Comparison of ENCODE assay signal across 35 mouse cellular contexts in the genomic region with DNA sequence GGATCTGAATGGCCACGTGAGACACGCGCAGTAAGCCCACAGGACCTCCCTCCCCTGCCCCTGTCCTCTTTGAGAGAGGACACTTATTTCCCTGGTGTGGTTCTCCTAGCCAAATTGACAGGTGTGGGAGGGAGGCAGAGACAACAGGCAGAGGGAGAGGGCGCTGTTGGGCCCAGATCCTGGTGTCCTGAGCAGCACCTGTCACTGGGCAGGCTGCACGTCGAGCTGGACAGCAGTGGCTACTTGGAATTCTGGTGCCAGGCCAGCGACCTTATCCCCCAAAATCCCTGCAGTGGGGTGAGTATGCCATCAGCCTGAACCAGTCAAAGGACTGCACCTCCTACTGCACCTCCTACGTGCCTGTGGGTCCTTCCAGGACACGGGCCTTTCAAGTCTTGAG. TPM values are rescaled to one million over a fixed set of nuclear protein-coding genes. Genes with fewer than 3 reads are reported as not detected.
DNase-seq lines count a peak whose midpoint lies in the region; ATAC-seq and TF ChIP-seq lines count a peak whose summit lies in the region.
"Had no signal": no experiment of that assay in that cellular context is flagged by ENCODE, and none has a peak within 500 bp of the region (broad histone marks: within the 10 kb centered on the region; RNA-seq: fewer than 3 reads in every experiment).

No protein-coding gene starts in this region.

- no peaks in the 10 kb centered on the region for H3K9me3 ChIP-seq in ES-Bruce4 (replicated peaks; ENCODE audit: control insufficient read depth, insufficient read depth, low read length, poor library complexity, severe bottlenecking)
- H3K9me3 ChIP-seq: embryonic facial prominence, embryonic 12.5 days; embryonic facial prominence, embryonic 15.5 days; hindbrain, embryonic 12.5 days; hindbrain, embryonic 15.5 days had no signal

- no peak overlapping the region for H3K9ac ChIP-seq in liver, adult 2 months (ENCODE audit: low read depth, low read length)
- no peak overlapping the region for H3K9ac ChIP-seq in ES-Bruce4 (ENCODE audit: low read depth, poor library complexity, severe bottlenecking)
- H3K9ac ChIP-seq: embryonic facial prominence, embryonic 12.5 days; embryonic facial prominence, embryonic 15.5 days; forebrain, postnatal 0 days; hindbrain, embryonic 12.5 days; hindbrain, embryonic 15.5 days had no signal

- no peaks in the 10 kb centered on the region for H3K79me2 ChIP-seq in liver, adult 2 months (ENCODE audit: control insufficient read depth, insufficient read depth, low read length)

- 41% methylated on average over 9 of the region's 9 CpGs for WGBS in liver, adult 2 months

- H3K27me3 ChIP-seq in liver, adult 2 months (ENCODE audit: control insufficient read depth, insufficient read depth, low read length): no peaks in the 10 kb centered on the region
- H3K27me3 ChIP-seq in ES-Bruce4 (ENCODE audit: control insufficient read depth, insufficient read depth, low read length, poor library complexity, severe bottlenecking): no peaks in the 10 kb centered on the region
- H3K27me3 ChIP-seq: embryonic facial prominence, embryonic 12.5 days; embryonic facial prominence, embryonic 15.5 days; hindbrain, embryonic 12.5 days; hindbrain, embryonic 15.5 days had no signal

- H3K4me1 ChIP-seq in liver, adult 2 months (ENCODE audit: control insufficient read depth, insufficient read depth, low read length): no peaks in the 10 kb centered on the region; the same call in 1 of the 2 replicates
- H3K4me1 ChIP-seq in ES-Bruce4 (ENCODE audit: control insufficient read depth, insufficient read depth, low read length): no peaks in the 10 kb centered on the region
- H3K4me1 ChIP-seq: embryonic facial prominence, embryonic 12.5 days; embryonic facial prominence, embryonic 15.5 days; hindbrain, embryonic 12.5 days; hindbrain, embryonic 15.5 days had no signal

- ATAC-seq in cerebellum, adult (ENCODE audit: insufficient number of reproducible peaks, low FRiP score, low TSS enrichment): no peak
- ATAC-seq: activated CD4-positive, CD25-positive, alpha-beta regulatory T cell, adult 4 months; CD4-positive, CD25-positive, alpha-beta regulatory T cell, adult 4 months; forebrain, embryonic 14.5 days; forebrain, postnatal 0 days had no signal

- peaks cover 3% of the 10 kb centered on the region; the same call in 1 of the 2 replicates for H3K36me3 ChIP-seq in liver, adult 2 months (ENCODE audit: control insufficient read depth, insufficient read depth, low read length)
- H3K36me3 ChIP-seq in ES-Bruce4 (ENCODE audit: control insufficient read depth, insufficient read depth, low read length, poor library complexity, severe bottlenecking): no peaks in the 10 kb centered on the region
- H3K36me3 ChIP-seq: embryonic facial prominence, embryonic 12.5 days; embryonic facial prominence, embryonic 15.5 days; hindbrain, embryonic 12.5 days; hindbrain, embryonic 15.5 days had no signal

- peak; percentile 75 for TF ChIP-seq CTCF in liver, adult 2 months (IDR thresholded peaks at IDR 0.05; ENCODE audit: low read depth, low read length)
- peak; percentile 54 for TF ChIP-seq CTCF in ES-Bruce4 (IDR thresholded peaks at IDR 0.05; ENCODE audit: low read depth, low read length)

- H3K4me3 ChIP-seq in liver, adult 2 months (ENCODE audit: insufficient read depth, low read depth, low read length): no peak overlapping the region
- H3K4me3 ChIP-seq in ES-Bruce4 (ENCODE audit: low read depth, low read length): no peak overlapping the region
- H3K4me3 ChIP-seq: embryonic facial prominence, embryonic 12.5 days; embryonic facial prominence, embryonic 15.5 days; gastrocnemius, adult 2 months; hindbrain, embryonic 12.5 days; hindbrain, embryonic 15.5 days had no signal

- no peak overlapping the region for H3K27ac ChIP-seq in liver, adult 2 months (replicated peaks; ENCODE audit: insufficient read depth, low read depth, low read length)
- H3K27ac ChIP-seq in ES-Bruce4 (ENCODE audit: insufficient read depth, low read length): no peak overlapping the region
- H3K27ac ChIP-seq: embryonic facial prominence, embryonic 12.5 days; embryonic facial prominence, embryonic 15.5 days; gastrocnemius, adult 2 months; hindbrain, embryonic 12.5 days; hindbrain, embryonic 15.5 days had no signal

- no peak for TF ChIP-seq POLR2A in liver, adult 2 months (IDR thresholded peaks at IDR 0.05; ENCODE audit: extremely low read depth, insufficient read depth, low read length)
- TF ChIP-seq POLR2A in ES-Bruce4 (IDR thresholded peaks at IDR 0.05; ENCODE audit: insufficient read depth, low read length): no peak

- TF ChIP-seq EP300 in ES-Bruce4 (IDR thresholded peaks at IDR 0.05; ENCODE audit: insufficient read depth, low read depth, low read length): no peak

- peak; percentile 26 to 62 for DNase-seq in cerebellum, postnatal 14 days
- DNase-seq in liver, adult 2 months (ENCODE audit: extremely low read depth, low read depth, low spot score): peak; percentile 68
- no peak for DNase-seq in liver
- DNase-seq in adrenal gland, adult 2 months: no peak
- DNase-seq: adrenal gland, postnatal 10 days; adrenal gland, postnatal 36 days; cerebellum, adult 11 months; cerebellum, adult 2 months; cerebellum, postnatal 25 days; forebrain, postnatal 0 days; gastrocnemius, adult 2 months; gastrocnemius, postnatal 14 days; heart, adult 11 months had no signal

RNA-seq across cellular contexts. Expression of a gene that starts 13.5 kb away (rescaled TPM):
- total RNA-seq in liver, adult 2 months (2014; rRNA removed): 755 and 780 TPM in 2 replicates
- polyA plus RNA-seq in liver, adult 2 months (2012; rRNA removed): 1,396 and 1,582 TPM in 2 replicates
- 0.78 and 2.1 TPM in 2 replicates for polyA plus RNA-seq in ES-Bruce4 (2011; ENCODE audit: insufficient read depth, insufficient read length, low read depth, missing spikeins)
- 10 to 100 TPM in 1 of 2 experiments, 1 to 10 TPM in 1; 9.6 to 15.9 TPM for total RNA-seq in adrenal gland, adult 2 months (2021)
- polyA plus RNA-seq in adrenal gland, adult 2 months (2012; rRNA removed): 30.9 and 48.8 TPM in 2 replicates
- total RNA-seq: common myeloid progenitor, adult 5-6 weeks; hematopoietic stem cell, adult 5-6 weeks had no signal
- polyA plus RNA-seq: activated CD4-positive, CD25-positive, alpha-beta regulatory T cell, adult 4 months; CD4-positive, CD25-positive, alpha-beta regulatory T cell, adult 4 months had no signal

RNA-seq across cellular contexts. Expression of a gene that starts 15.6 kb away (rescaled TPM):
- 0.07 TPM in 1 of 2 replicates, not detected in the other for total RNA-seq in liver, adult 2 months (2014; rRNA removed)
- not detected in 2 replicates for polyA plus RNA-seq in liver, adult 2 months (2012; rRNA removed)
- polyA plus RNA-seq in ES-Bruce4 (2011; ENCODE audit: insufficient read depth, insufficient read length, low read depth, missing spikeins): not detected in 2 replicates
- not detected for total RNA-seq in adrenal gland, adult 2 months (2021)
- polyA plus RNA-seq in adrenal gland, adult 2 months (2012; rRNA removed): not detected in 2 replicates
- total RNA-seq: adrenal gland, postnatal 10 days; adrenal gland, postnatal 36 days; common myeloid progenitor, adult 5-6 weeks; ES-E14; forebrain, postnatal 0 days; gastrocnemius, adult 2 months; gastrocnemius, postnatal 14 days; gastrocnemius, postnatal 4 days; heart, adult 8-10 months; heart, postnatal 25 days; hematopoietic stem cell, adult 5-6 weeks had no signal
- polyA plus RNA-seq: C2C12; CD4-positive, CD25-positive, alpha-beta regulatory T cell, adult 4 months; cerebellum, adult 2 months; embryonic facial prominence, embryonic 12.5 days; embryonic facial prominence, embryonic 15.5 days; forebrain, embryonic 11.5 days; forebrain, embryonic 14.5 days; forebrain, postnatal 0 days; frontal cortex, adult 2 months; heart, embryonic 11.5 days; heart, embryonic 14.5 days; heart, postnatal 0 days; hindbrain, embryonic 12.5 days; hindbrain, embryonic 15.5 days; intestine, embryonic 14.5 days had no signal

RNA-seq across cellular contexts. Expression of a gene that starts 41.1 kb away (rescaled TPM):
- total RNA-seq in liver, adult 2 months (2014; rRNA removed): 0.27 and 0.74 TPM in 2 replicates
- 0.31 and 0.32 TPM in 2 replicates for polyA plus RNA-seq in liver, adult 2 months (2012; rRNA removed)
- 2.4 and 2.5 TPM in 2 replicates for polyA plus RNA-seq in ES-Bruce4 (2011; ENCODE audit: insufficient read depth, insufficient read length, low read depth, missing spikeins)
- 1 to 10 TPM; 2.0 to 2.2 TPM for total RNA-seq in adrenal gland, adult 2 months (2021)
- 1.1 and 1.5 TPM in 2 replicates for polyA plus RNA-seq in adrenal gland, adult 2 months (2012; rRNA removed)
- total RNA-seq: common myeloid progenitor, adult 5-6 weeks; gastrocnemius, adult 2 months had no signal
- polyA plus RNA-seq: CD4-positive, CD25-positive, alpha-beta regulatory T cell, adult 4 months had no signal

RNA-seq across cellular contexts. Expression of a gene that starts 50.1 kb away (rescaled TPM):
- 0.37 and 0.40 TPM in 2 replicates for total RNA-seq in liver, adult 2 months (2014; rRNA removed)
- polyA plus RNA-seq in liver, adult 2 months (2012; rRNA removed): 0.45 and 0.93 TPM in 2 replicates
- 22.0 and 23.2 TPM in 2 replicates for polyA plus RNA-seq in ES-Bruce4 (2011; ENCODE audit: insufficient read depth, insufficient read length, low read depth, missing spikeins)
- 10 to 100 TPM in 1 of 2 experiments, 1 to 10 TPM in 1; 4.8 to 20.7 TPM for total RNA-seq in adrenal gland, adult 2 months (2021)
- polyA plus RNA-seq in adrenal gland, adult 2 months (2012; rRNA removed): 16.6 and 17.5 TPM in 2 replicates
- total RNA-seq: common myeloid progenitor, adult 5-6 weeks had no signal

Comparison
In these comparisons a context has a peak if more than half of its experiments do, and no peak if none do; other contexts are left out.
1. DNase-seq: peak in cerebellum, postnatal 14 days (2 of 2) and liver, adult 2 months (single experiment); none in liver (single experiment) and adrenal gland, adult 2 months (single experiment).
2. RNA of a gene that starts 13.5 kb away (polyA plus RNA-seq): 1,396 to 1,582 TPM in liver, adult 2 months; 30.9 to 48.8 TPM in adrenal gland, adult 2 months and 0.78 to 2.1 TPM in ES-Bruce4; every median in the first group is over 10 times any median in the second.